Mouse (Mus musculus): Measurements from ENCODE around the gene Chmp4b. TPM values are rescaled to one million over a fixed set of nuclear protein-coding genes. Genes with fewer than 3 reads are reported as not detected.

Chmp4b gene
- 58.0 and 78.4 TPM in 2 replicates for total RNA-seq (2015; ENCODE audit: low replicate concordance)
- 45.3 and 70.0 TPM in 2 replicates for total RNA-seq (2017; ENCODE audit: low replicate concordance)

- ATAC-seq (replicated peaks; ENCODE audit: low FRiP score, poor library complexity, severe bottlenecking) = no peak
Measured at GRCm38 (mm10) chr2:154651363-154651762, at the start of gene Chmp4b. Gene Chmp4b (plus strand): TSS chr2:154651705.

DNA sequence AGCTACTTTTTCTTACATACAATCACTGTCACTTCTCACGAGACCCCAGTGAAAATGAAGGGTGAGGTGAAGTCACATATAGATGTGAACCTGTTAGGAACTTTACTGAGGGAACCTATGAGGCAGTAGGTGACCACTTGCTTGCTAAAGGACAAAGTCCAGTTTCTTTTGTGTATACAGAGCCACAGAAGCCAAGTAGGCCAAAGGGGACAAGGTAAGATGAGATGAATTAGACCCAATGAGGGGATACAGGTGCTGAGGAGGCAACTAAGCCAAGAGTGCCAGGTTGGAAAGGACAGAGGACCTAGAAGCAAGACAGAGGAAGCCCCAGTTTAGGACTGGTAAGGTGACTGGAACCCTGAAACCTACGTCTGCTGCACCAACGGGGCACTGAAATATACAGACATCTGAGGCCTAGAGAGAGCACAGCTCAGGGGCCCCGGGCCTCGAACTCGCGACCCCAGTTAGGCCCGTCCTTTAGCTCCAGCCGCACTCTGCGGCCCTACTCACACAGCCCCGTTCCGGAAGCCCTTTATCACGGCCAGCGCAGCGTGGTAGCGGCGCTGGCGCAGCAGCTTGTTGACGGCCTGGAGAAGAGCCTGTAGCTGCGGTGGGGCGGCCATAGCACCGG is 48.4 kb upstream of the Chmp4b start:
- ATAC-seq (replicated peaks; ENCODE audit: low FRiP score, poor library complexity, severe bottlenecking) = 0 out of 2 replicates have a peak, but pooled peaks have one; percentile 10

GRCm38 (mm10) chr2:154603638-154604153 is 47.8 kb upstream of the Chmp4b start, which contains the start of gene Pxmp4:
Gene Pxmp4 (minus strand): TSS chr2:154603708.
- ATAC-seq (replicated peaks; ENCODE audit: low FRiP score, poor library complexity, severe bottlenecking) = peak; percentile 95

GRCm38 (mm10) chr2:154604156-154604555 is 47.3 kb upstream of the Chmp4b start:
- peak; percentile 44 for ATAC-seq (replicated peaks; ENCODE audit: low FRiP score, poor library complexity, severe bottlenecking)

- no peak for ATAC-seq (replicated peaks; ENCODE audit: low FRiP score, poor library complexity, severe bottlenecking)
Measured at GRCm38 (mm10) chr2:154606965-154607364, 44.5 kb upstream of the Chmp4b start.

GRCm38 (mm10) chr2:154609050-154609767 is 42.3 kb upstream of the Chmp4b start:
- no peak for ATAC-seq (replicated peaks; ENCODE audit: low FRiP score, poor library complexity, severe bottlenecking)

DNA sequence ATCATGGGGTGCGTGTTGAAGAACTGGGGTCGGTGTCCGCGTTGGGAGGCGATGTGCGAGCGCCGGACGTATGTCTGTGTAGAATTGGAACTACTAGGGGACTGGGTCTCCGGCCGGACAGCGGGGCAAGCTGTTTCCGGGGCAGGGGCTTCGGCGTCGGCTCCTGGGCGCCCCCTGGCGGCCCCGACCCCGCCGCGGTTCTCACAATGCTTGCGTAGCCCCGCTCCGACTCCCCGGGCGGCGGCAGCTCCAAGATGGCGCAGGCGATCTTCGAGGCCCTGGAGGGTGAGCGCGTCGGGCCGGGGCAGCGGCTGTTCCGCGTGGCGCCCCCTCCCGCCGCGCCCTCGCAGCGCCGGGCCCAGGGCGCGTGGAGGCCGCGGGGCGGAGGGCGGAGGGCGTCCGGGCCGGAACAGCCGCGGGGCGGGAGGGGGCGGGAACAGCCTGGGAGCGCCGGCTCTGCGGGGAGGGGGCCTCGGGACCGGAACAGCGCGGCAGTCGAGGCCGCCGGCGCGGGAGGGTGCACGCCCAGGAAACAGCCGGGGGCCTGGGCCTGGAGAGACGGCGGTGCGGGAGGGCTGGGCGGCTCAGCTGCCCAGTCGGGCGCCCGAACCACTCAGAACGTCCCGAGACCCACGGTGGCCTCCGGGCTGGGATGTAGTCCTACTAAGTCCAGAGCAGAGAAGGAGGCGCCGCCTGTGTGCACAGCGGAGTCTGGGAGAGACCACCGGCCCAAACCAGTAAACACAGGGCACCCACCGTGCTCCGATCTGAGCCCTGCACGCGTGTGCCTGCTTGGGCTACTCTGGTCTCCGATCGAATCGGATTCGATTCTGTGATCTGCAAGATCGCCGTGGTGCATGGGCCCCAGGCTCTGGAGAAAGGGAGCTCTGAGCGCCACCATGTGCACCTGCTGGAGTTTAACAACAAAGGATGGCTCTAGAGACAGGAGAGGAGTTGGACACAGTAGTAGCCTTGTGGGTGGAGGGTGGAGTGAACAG is 38.1 kb upstream of the Chmp4b start, which contains the start of the genes Zfp341 and 4930519P11Rik:
Zfp341 (plus strand) TSS at position 180 of the 998 bp plus-strand sequence.
4930519P11Rik (minus strand) TSS at position 320 of the 998 bp plus-strand sequence.
- ATAC-seq (replicated peaks; ENCODE audit: low FRiP score, poor library complexity, severe bottlenecking) = peak; percentile 84

DNA sequence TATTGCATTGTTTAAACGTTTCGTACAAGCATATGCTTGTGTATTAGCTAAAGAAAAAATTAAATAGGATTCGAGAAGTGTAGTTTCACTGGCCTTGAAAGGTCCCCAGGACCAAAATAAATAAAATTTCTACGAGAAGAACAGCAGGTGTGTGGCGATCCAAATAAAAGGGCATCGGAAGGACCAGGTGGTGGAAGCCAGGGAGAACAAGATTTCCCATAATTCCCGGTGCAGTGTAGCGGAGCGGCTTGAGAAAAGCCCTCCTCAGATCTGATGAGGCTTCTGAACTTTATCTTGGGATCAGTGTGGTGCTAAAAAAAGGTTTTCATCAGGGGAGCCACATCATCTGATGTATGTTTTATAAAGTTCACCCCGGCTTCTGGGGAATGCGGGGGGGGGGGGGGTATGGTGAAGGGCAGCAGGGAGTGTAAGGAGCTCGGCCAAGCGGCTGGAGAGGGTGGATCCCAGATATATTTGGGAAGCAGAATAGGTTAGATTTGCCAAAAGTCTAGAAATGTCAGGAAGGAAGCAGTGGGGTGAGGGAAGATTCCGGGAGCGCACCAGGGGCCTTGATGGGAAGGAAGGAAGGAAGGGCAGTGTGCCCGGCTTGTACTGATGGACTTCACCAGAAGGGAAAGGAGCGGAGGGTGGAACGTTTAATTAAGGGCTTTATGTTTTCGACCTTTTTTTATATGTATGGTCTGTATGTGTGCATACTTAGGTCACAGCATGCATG is 36.5 kb upstream of the Chmp4b start:
- ATAC-seq (replicated peaks; ENCODE audit: low FRiP score, poor library complexity, severe bottlenecking) = no peak

DNA sequence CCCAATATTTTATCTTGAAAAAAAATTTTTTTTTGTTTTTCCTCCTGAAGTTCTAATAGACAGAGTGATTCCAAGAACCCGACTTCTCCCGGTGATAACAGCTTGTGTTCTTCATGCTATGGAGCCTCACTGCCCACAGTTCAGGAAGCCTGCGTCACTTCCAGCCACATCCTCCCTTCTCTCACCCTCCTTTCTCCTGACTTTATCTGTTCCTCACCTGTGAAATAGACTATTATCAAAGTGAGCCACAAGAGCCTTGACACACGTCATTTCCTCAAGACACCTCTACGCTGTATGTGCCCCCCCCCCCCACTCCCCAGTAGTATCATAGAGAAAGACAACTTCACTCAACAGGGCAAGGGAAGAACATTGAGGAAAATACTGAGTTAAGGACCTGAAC is 35.8 kb upstream of the Chmp4b start:
- ATAC-seq (replicated peaks; ENCODE audit: low FRiP score, poor library complexity, severe bottlenecking) = no peak

DNA sequence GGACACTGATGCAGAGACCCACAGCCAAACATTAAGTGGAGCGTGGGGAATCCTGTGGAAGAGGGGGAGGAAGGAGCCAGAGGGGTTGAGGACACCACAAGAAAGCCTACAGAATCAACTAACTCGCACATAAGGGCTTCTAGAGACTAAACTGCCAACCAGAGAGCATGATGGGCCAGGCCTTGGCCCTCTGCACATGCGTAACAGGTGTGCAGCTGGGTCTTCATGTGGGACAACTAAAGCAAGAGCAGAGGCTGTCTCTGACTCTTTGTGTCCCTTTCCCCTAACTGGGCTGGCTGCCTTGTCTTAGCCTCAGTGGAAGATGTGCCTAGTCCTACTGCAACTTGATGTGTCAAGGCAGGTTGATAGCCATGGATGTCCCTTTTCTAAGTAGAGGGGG is 34.4 kb upstream of the Chmp4b start:
- no peak for ATAC-seq (replicated peaks; ENCODE audit: low FRiP score, poor library complexity, severe bottlenecking)

DNA sequence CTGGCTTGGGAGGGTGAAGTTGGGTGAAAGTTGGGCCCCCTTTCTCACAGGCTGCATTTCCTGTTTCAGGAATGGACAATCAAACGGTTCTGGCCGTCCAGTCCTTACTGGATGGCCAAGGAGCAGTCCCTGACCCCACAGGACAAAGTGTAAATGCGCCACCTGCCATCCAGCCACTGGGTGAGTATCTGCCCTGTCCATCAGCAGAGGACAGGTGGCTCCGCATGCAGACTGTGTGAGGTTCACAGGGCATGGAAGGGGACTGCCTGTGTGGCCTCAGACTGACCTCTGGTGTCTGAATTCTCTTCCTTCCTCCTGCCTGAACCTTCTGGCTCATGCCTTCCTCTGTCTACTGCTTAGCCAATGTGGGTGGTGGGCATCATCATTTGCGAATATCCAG is 29.8 kb upstream of the Chmp4b start:
- no peak for ATAC-seq (replicated peaks; ENCODE audit: low FRiP score, poor library complexity, severe bottlenecking)

GRCm38 (mm10) chr2:154624137-154624536 is 27.4 kb upstream of the Chmp4b start:
- no peak for ATAC-seq (replicated peaks; ENCODE audit: low FRiP score, poor library complexity, severe bottlenecking)

DNA sequence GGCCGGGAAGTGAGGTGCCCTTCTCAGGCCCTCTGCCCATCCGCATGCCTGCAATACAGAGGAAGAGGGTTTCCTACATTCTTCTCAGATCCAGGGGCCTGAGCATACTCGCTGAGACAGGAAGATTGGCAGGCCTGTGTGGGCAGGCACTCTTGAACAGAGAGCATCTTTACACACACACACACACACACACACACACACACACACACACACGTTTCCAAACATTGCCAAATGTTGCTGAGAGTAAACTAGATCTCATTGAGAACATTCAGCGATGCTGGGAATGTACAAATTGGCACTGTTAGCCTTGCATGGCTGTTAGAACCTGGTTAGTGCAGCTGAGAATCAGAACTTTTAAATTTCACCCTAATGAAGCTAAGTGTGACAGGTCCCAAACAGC is 21.0 kb upstream of the Chmp4b start:
- no peak for ATAC-seq (replicated peaks; ENCODE audit: low FRiP score, poor library complexity, severe bottlenecking)

- ATAC-seq (replicated peaks; ENCODE audit: low FRiP score, poor library complexity, severe bottlenecking) = peak; percentile 81
Measured at GRCm38 (mm10) chr2:154632203-154632780, 19.2 kb upstream of the Chmp4b start.

DNA sequence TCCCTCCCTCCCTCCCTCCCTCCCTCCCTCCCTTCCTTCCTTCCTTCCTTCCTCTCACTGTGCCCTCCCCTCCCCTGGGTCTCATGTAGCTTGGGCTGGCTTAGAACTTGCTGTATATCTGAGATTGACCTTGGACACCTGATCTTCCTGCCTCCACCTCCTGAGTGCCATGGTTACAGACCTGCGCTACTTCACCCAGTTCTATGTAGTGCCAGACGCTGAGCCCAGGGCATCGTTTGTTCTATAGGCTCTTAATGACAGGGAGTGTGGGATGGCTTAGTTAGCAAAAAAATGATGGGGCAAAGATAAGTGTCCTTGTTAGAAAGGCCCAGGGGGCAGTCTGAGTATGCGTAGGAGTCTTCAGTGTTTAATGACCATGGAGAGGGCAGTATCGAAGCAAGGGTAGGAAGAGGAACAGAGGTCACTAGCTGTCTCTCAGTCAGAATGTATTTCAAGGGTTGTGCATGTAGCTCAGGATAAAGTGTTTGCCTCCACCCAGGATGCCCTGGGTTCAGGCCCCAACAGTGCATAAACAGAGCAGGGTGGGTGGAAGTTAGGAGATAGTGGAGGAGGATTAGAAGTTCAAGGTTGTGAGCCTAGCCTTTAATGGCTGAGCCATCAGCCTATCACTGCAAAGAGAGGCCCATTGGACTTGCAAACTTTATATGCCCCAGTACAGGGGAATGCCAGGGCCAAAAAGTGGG is 18.3 kb upstream of the Chmp4b start:
- peak; percentile 46 for ATAC-seq (replicated peaks; ENCODE audit: low FRiP score, poor library complexity, severe bottlenecking)

DNA sequence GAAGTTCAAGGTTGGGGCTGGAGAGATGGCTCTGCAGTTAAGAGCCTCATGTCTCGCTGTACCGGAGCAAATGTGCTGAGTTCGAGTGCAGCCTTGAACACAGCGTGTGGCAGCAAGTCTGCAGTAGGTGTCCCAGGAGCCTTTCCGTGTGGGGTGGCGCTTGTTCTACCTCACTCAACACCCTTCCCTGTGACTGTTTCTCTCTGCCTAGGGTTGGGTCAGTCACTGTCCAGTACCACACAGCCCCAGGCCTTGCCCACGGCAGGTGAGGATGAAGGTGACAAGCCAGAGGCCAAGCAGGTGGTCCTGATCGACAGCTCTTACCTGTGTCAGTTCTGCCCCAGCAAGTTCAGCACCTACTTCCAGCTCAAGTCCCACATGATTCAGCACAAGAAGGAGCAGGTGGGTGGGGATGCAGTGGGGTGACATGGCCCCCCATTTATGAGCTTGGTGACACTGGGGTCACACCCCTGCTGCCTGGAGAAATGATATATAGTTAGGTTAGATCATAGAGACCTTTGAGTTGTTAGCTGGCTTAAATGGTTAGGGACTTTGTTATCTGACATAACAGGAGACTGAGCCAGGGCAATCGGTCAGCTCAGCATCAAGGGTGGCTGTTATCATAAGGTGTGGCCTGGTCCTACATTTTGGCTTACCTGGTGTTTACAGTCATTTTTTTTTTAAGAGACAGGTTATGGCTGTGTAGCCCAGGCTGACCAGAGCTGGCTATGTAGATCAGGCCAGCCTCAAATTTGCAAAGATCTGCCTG is 17.4 kb upstream of the Chmp4b start:
- ATAC-seq (replicated peaks; ENCODE audit: low FRiP score, poor library complexity, severe bottlenecking) = peak; percentile 48

- no peak for ATAC-seq (replicated peaks; ENCODE audit: low FRiP score, poor library complexity, severe bottlenecking)
Measured at GRCm38 (mm10) chr2:154635826-154636225, 15.7 kb upstream of the Chmp4b start.
